Mouse (Mus musculus) erythroblast, embryonic 14.5 days (primary cell): ENCODE measurements at regions not wholly inside any gene's neighbourhood (a gene's known extent, or its start where the extent isn't known, plus 50 kb on each side); places are given as distances from the start of the nearest gene placed in this dataset.

Source experiments
- GATA1 ChIP-seq: IDR thresholded peaks from 2 replicates; pipeline ENCODE4 v1.6.1; 2012; ENCODE audit warnings: low read length, inconsistent platforms, mixed read lengths
- TAL1 ChIP-seq: IDR thresholded peaks from 3 replicates; pipeline ENCODE4 v1.6.1; 2012; ENCODE audit warnings: low read length, inconsistent platforms, mixed read lengths

DNA sequence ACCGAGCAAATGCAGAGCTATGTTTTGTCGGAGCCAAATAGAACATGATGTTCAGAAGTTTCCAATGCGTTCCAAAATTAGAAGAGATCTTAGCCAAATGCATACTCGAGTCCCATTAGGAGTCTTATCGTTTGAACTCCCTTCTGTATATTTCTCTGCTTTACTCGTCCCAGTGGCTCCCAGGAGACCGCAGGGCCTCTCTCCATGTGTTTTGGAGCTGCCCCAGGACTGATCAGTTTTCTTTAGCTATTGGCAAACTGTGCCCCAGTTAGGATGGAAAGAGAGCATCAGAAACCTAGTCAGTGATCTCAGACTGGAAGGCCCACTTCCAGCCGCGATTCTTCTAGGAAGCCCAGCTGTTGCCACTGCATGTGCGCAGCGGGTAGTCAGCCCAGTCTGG is 152.0 kb upstream of the Serp2 start:
- no peak for TF ChIP-seq GATA1
- TF ChIP-seq TAL1 = no peak
